Mouse (Mus musculus) liver, embryonic 16.5 days (tissue): ENCODE data around the gene Wdtc1. TPM values are rescaled to one million over a fixed set of nuclear protein-coding genes. Genes with fewer than 3 reads are reported as not detected.

Source experiments
- ATAC-seq: fragments of 200-750 bp; cut with Nextera tagmentation; 2 replicates; pipeline ENCODE4 v1.8.0; 2017; ENCODE audit warnings: low read depth, mild to moderate bottlenecking, moderate number of reproducible peaks, moderate library complexity
- H3K27ac ChIP-seq: fragments of 300-500 bp; sonication (generic); 2 replicates; pipeline ENCODE4 v1.5.1; 2014; ENCODE audit warnings: mild to moderate bottlenecking, low read length
- H3K27me3 ChIP-seq: fragments of 300-500 bp; sonication (generic); 2 replicates; pipeline ENCODE4 v1.6.1; 2014; ENCODE audit warnings: low read depth, low read length, mixed read lengths; ENCODE audit not compliant: control insufficient read depth, insufficient read depth
- H3K36me3 ChIP-seq: fragments of 300-500 bp; sonication (generic); 2 replicates; pipeline ENCODE4 v1.6.1; 2014; ENCODE audit warnings: mild to moderate bottlenecking; ENCODE audit not compliant: control insufficient read depth, insufficient read depth
- H3K4me1 ChIP-seq: fragments of 300-500 bp; sonication (generic); 2 replicates; pipeline ENCODE4 v1.6.1; 2014; ENCODE audit warnings: low read depth, low read length, mixed read lengths; ENCODE audit not compliant: control insufficient read depth
- H3K4me2 ChIP-seq: fragments of 300-500 bp; sonication (generic); 2 replicates; pipeline ENCODE4 v1.6.1; 2014; ENCODE audit warnings: low read depth, low read length, mixed read lengths
- H3K4me3 ChIP-seq: fragments of 300-500 bp; sonication (generic); 2 replicates; pipeline ENCODE4 v1.5.1; 2014; ENCODE audit warnings: low read depth, mild to moderate bottlenecking, low read length
- H3K9ac ChIP-seq: fragments of 300-500 bp; sonication (generic); 2 replicates; pipeline ENCODE4 v1.6.1; 2014; ENCODE audit warnings: low read depth, low read length
- H3K9me3 ChIP-seq: fragments of 300-500 bp; sonication (generic); replicated peaks from 2 replicates; pipeline ENCODE4 v1.6.1; 2016; ENCODE audit warnings: low read length; ENCODE audit not compliant: control insufficient read depth
- WGBS: fragments of 180-500 bp; shearing (Covaris S2); extraction: QIAGEN DNeasy Blood & Tissue Kit; methylation state at CpG from one replicate; pipeline ENCODE4 v1.1.7; 2014; ENCODE audit not compliant: insufficient replicate concordance; 5-methylcytosine and 5-hydroxymethylcytosine counted together
- polyA plus RNA-seq: library from polyadenylated mRNA; unstranded; fragments of >200 nt; fragmentation: Nextera tagmentation; extraction: Ambion mirVana; gene quantifications from 2 replicates; pipeline ENCODE4 v1.2.1, GENCODE M21; 2015

Wdtc1 gene
- polyA plus RNA-seq, 1 experiment from 2014 or later: 8.1 TPM

- Histone ChIP-seq H3K4me1 (peaks cover 6% of the 10 kb centered on the region), H3K27me3 (no peaks in the 10 kb centered on the region), H3K4me3 (no peak overlapping the region), H3K9ac (no peak overlapping the region), H3K4me2 (no peak overlapping the region), H3K36me3 (peaks cover 32% of the 10 kb centered on the region), H3K9me3 (no peaks in the 10 kb centered on the region), H3K27ac (no peak overlapping the region)
- 87% methylated on average over 9 of the region's 9 CpGs for WGBS
- no peak for ATAC-seq
Measured at GRCm38 (mm10) chr4:133270929-133271328, 82.4 kb downstream of the Wdtc1 start.

DNA sequence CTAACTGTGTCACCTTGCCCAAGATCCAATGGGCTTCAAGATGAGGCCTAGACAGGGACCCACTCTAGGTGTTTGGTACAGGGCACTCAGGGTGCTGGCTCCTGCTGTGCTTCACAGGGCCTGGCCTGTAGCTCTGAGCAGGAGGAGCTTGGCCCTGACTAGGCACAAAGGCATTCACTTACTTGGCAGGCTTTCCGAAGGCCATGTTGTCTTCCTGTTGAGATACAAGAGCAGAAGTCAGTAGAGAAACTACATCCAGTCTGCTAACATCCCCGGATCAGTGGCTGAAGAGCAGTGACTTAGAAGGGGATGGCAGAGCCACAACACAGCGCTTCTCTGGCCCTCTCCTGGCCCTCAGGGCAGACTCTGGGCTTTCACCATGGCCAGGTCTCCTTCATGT lies 83.7 kb downstream of the Wdtc1 start:
- Histone ChIP-seq H3K36me3 (peaks cover 38% of the 10 kb centered on the region), H3K27ac (0 out of 2 replicates have a peak overlapping the region, but pooled peaks have one; percentile 13), H3K9ac (no peak overlapping the region), H3K27me3 (no peaks in the 10 kb centered on the region), H3K4me3 (no peak overlapping the region), H3K4me1 (no peaks in the 10 kb centered on the region), H3K9me3 (no peaks in the 10 kb centered on the region), H3K4me2 (no peak overlapping the region)
- ATAC-seq: no peak
- WGBS: 77% methylated on average over 3 of the region's 3 CpGs

DNA sequence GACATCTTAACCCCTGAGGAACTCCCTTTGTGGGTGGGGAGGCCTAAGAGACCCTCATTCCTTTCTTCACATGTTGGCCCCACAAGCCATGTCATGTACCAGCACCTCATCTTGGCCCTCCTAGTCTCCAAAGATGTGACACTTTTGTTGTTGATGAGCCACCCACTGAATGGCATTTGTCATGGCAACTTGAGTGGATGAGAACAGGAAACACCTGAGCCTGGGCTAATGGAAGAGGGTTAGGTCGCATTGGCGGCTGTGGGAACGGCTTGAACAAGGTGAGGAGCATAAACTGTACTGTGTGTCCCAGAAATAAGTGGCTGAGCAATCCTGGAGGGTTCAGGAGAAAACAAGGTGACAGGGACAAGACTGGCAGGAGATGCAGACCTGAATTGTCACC lies 84.3 kb downstream of the Wdtc1 start:
- ATAC-seq: no peak
- no peak overlapping the region for H3K9ac ChIP-seq

GRCm38 (mm10) chr4:133266248-133266880 lies 86.9 kb downstream of the Wdtc1 start:
- Histone ChIP-seq H3K4me2 (no peak overlapping the region), H3K4me3 (no peak overlapping the region), H3K27me3 (no peaks in the 10 kb centered on the region), H3K9me3 (no peaks in the 10 kb centered on the region), H3K27ac (no peak overlapping the region), H3K4me1 (no peaks in the 10 kb centered on the region), H3K36me3 (peaks cover 38% of the 10 kb centered on the region), H3K9ac (no peak overlapping the region)
- WGBS: 84% methylated on average over 12 of the region's 12 CpGs
- no peak for ATAC-seq

More for the DNA sequence above, 84.3 kb downstream of the Wdtc1 start:
- H3K9me3 ChIP-seq: no peaks in the 10 kb centered on the region
- H3K4me2 ChIP-seq: no peak overlapping the region
- no peak overlapping the region for H3K4me3 ChIP-seq
- H3K27me3 ChIP-seq: no peaks in the 10 kb centered on the region
- WGBS: 76% methylated on average over 3 of the region's 3 CpGs
- H3K4me1 ChIP-seq: no peaks in the 10 kb centered on the region
- no peak overlapping the region for H3K27ac ChIP-seq
- H3K36me3 ChIP-seq: peaks cover 38% of the 10 kb centered on the region

GRCm38 (mm10) chr4:133265759-133266158 lies 87.5 kb downstream of the Wdtc1 start:
- Histone ChIP-seq H3K4me3 (no peak overlapping the region), H3K9me3 (no peaks in the 10 kb centered on the region), H3K4me2 (no peak overlapping the region), H3K9ac (no peak overlapping the region), H3K27ac (no peak overlapping the region), H3K4me1 (no peaks in the 10 kb centered on the region), H3K36me3 (peaks cover 38% of the 10 kb centered on the region), H3K27me3 (no peaks in the 10 kb centered on the region)
- WGBS: 86% methylated on average over 4 of the region's 4 CpGs
- ATAC-seq: no peak

GRCm38 (mm10) chr4:133265297-133265696 lies 88.0 kb downstream of the Wdtc1 start:
- ATAC-seq: no peak
- WGBS: 82% methylated on average over 3 of the region's 3 CpGs
- Histone ChIP-seq H3K4me2 (no peak overlapping the region), H3K9me3 (no peaks in the 10 kb centered on the region), H3K27me3 (no peaks in the 10 kb centered on the region), H3K4me3 (no peak overlapping the region), H3K27ac (no peak overlapping the region), H3K36me3 (peaks cover 38% of the 10 kb centered on the region), H3K4me1 (no peaks in the 10 kb centered on the region), H3K9ac (no peak overlapping the region)

DNA sequence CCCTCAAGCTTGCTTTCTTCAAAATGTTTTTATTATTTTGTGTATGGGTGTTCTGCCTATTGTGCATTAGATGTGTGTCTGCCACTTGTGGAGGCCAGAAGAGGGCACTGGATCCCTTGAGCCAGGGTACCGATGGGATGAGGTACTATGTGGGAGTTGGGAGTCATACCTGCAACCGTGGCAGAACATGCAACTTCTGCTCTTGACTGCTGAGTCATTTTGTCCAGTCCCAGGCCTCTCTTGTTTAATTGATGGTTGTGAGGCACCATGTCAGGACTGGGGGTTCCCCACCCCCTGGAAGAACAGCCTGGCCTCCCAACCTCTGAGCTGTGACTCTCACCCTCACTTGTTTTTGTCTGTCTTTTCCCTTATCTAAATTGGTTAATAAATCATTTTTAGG lies 88.7 kb downstream of the Wdtc1 start:
- 71% methylated on average over 2 of the region's 2 CpGs for WGBS
- no peak overlapping the region for H3K27ac ChIP-seq
- no peaks in the 10 kb centered on the region for H3K27me3 ChIP-seq

DNA sequence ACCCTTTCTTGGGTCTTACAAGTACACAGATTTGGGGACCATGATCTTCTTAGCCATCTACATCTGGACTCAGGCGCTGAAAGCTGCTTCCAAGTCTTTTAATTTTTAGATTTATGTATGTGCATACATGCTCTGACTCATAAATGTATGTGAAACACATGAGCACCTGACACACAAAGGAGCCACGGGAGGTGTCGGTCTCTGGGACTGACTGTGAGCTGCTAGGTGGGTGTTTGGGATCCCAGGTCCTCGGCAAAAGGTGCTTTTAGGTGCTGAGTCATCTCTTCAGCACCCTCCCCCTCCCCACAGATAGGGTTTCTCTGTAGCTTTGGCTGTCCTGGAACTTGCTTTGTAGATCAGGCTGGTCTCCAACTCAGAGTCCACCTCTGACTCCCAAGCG lies 89.5 kb downstream of the Wdtc1 start:
- no peaks in the 10 kb centered on the region for H3K9me3 ChIP-seq
- no peak overlapping the region for H3K27ac ChIP-seq
- H3K4me3 ChIP-seq: no peak overlapping the region
- ATAC-seq: no peak
- H3K4me1 ChIP-seq: no peaks in the 10 kb centered on the region
- H3K4me2 ChIP-seq: no peak overlapping the region
- H3K36me3 ChIP-seq: peaks cover 29% of the 10 kb centered on the region
- 66% methylated on average over 5 of the region's 5 CpGs for WGBS
- no peaks in the 10 kb centered on the region for H3K27me3 ChIP-seq
- H3K9ac ChIP-seq: no peak overlapping the region

More for the DNA sequence above, 88.7 kb downstream of the Wdtc1 start:
- no peak for ATAC-seq
- Histone ChIP-seq H3K4me1 (no peaks in the 10 kb centered on the region), H3K36me3 (peaks cover 36% of the 10 kb centered on the region), H3K4me3 (no peak overlapping the region), H3K4me2 (no peak overlapping the region), H3K9ac (no peak overlapping the region), H3K9me3 (no peaks in the 10 kb centered on the region)

DNA sequence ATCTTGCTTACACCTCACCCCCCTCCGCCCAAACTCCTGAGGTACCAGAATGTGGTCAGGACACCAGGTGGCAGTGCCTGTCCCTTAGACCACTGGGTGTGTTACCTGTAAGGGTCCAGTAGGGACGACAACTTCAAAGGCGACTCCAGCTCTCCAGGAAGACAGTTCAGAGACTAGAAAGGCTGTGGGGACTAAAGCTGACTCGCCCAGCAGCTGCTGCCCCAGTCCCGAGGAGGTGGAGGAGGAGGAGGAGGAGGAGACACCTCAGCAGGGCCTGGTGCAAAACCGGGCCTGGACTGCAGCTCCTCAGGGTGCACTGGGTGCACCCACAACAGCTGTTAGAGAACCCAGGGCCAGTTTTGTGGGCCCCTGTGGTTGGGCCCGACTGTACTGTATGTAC lies 90.4 kb downstream of the Wdtc1 start, which contains the start of gene Sytl1:
TSS of gene Sytl1 (minus strand) at position 232 of the 400 bp plus-strand sequence.
- Histone ChIP-seq H3K27ac (no peak within 1 kb of the TSS), H3K27me3 (no peaks in the 10 kb centered on the region), H3K9ac (no peak within 1 kb of the TSS; the same call in 1 of the 2 replicates), H3K36me3 (peaks cover 20% of the 10 kb centered on the region), H3K4me1 (peaks cover 1% of the 10 kb centered on the region; the same call in 1 of the 2 replicates), H3K4me2 (no peak within 1 kb of the TSS), H3K4me3 (no peak within 1 kb of the TSS), H3K9me3 (no peaks in the 10 kb centered on the region)
- peak; percentile 22; the same call in 1 of the 2 replicates for ATAC-seq
- 34% methylated on average over 7 of the region's 7 CpGs for WGBS
